Mouse (Mus musculus) ovary, postnatal 10 days (tissue): ENCODE data around the gene Btbd35f10.
"Not testable (repeated sequence)": the region's sequence is repeated elsewhere in the genome, so short reads cannot be mapped to it uniquely, and the experiment has no call there.

ENCODE experiments used
- DNase-seq: peaks from one replicate; pipeline ENCODE4 v3.0.0; 2022; ENCODE audit warnings: low spot score

Gene Btbd35f10

GRCm38 (mm10) chrX:3752785-3753184 lies at the start of gene Btbd35f10:
Gene Btbd35f10, minus strand, starts transcription at chrX:3752885.
- not testable (repeated sequence) for DNase-seq
